Mouse (Mus musculus): Measurements from ENCODE around the gene Ak2.

DNA sequence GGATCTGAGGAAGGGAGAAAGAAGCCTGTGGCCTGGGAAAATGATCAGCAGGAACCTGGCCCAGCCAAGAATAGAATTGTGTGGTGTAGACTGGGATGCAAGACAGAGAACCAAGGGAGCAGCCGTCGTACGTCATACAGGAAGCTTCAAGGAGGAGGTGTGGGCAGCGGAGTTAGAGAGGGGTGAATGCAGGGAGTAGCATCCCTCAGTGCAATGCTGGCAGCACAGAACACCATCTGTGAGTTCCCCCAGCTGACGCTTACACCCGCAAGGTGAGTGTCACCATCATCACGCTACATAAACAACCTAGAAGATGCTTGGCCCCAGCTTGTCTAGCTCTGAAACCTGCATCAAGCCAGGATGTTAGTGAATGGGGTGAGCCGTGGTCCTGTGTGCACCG is 28.0 kb downstream of the Ak2 start:
- no peak for TF ChIP-seq CTCF (IDR thresholded peaks at IDR 0.05; ENCODE audit: borderline replicate concordance, insufficient read depth, low read length)
- TF ChIP-seq POLR2A (IDR thresholded peaks at IDR 0.05; ENCODE audit: low read depth, low read length), result no peak
